Mouse (Mus musculus) intestine, postnatal 0 days (tissue): ENCODE data around the gene Amd1. TPM values are rescaled to one million over a fixed set of nuclear protein-coding genes. Genes with fewer than 3 reads are reported as not detected.
A peak's percentile ranks its signal among the peaks of the same experiment; 100 is the strongest.

Experiments
- ATAC-seq: fragments of 200-750 bp; cut with Nextera tagmentation; 2 replicates; pipeline ENCODE4 v1.8.0; 2017; ENCODE audit warnings: mild to moderate bottlenecking, moderate TSS enrichment, moderate library complexity
- H3K27ac ChIP-seq: fragments of 300-500 bp; sonication (generic); 2 replicates; pipeline ENCODE4 v1.5.1; 2014; ENCODE audit warnings: mild to moderate bottlenecking, low read depth, low read length, moderate library complexity
- H3K27me3 ChIP-seq: fragments of 300-500 bp; sonication (generic); replicated peaks from 2 replicates; pipeline ENCODE4 v1.6.1; 2014; ENCODE audit warnings: low read length, mixed read lengths; ENCODE audit not compliant: control insufficient read depth, insufficient read depth
- H3K36me3 ChIP-seq: fragments of 300-500 bp; sonication (generic); 2 replicates; pipeline ENCODE4 v1.6.1; 2014; ENCODE audit warnings: mild to moderate bottlenecking, moderate library complexity; ENCODE audit not compliant: control insufficient read depth, insufficient read depth
- H3K4me1 ChIP-seq: fragments of 300-500 bp; sonication (generic); replicated peaks from 2 replicates; pipeline ENCODE4 v1.6.1; 2014; ENCODE audit warnings: antibody characterized with exemption, low read length, mixed read lengths; ENCODE audit not compliant: control insufficient read depth, insufficient read depth
- H3K4me2 ChIP-seq: fragments of 300-500 bp; sonication (generic); replicated peaks from 2 replicates; pipeline ENCODE4 v1.6.1; 2014; ENCODE audit warnings: low read depth, mild to moderate bottlenecking, moderate library complexity
- H3K4me3 ChIP-seq: fragments of 300-500 bp; sonication (generic); 2 replicates; pipeline ENCODE4 v1.5.1; 2014; ENCODE audit warnings: low read depth, low read length
- H3K9ac ChIP-seq: fragments of 300-500 bp; sonication (generic); 2 replicates; pipeline ENCODE4 v1.6.1; 2014; ENCODE audit warnings: mild to moderate bottlenecking, low read depth, low read length
- H3K9me3 ChIP-seq: fragments of 300-500 bp; sonication (generic); 2 replicates; pipeline ENCODE4 v1.6.1; 2016; ENCODE audit warnings: mixed run types; ENCODE audit not compliant: control insufficient read depth
- CTCF ChIP-seq: sonication (generic); IDR thresholded peaks from 2 replicates; pipeline ENCODE4 v1.5.1; 2016; ENCODE audit warnings: low read depth, mild to moderate bottlenecking, control low read depth, antibody characterized with exemption, moderate library complexity
- WGBS: fragments of 180-500 bp; shearing (Covaris S2); extraction: QIAGEN DNeasy Blood & Tissue Kit; methylation state at CpG from one replicate; pipeline ENCODE4 v1.1.7; 2014; 5-methylcytosine and 5-hydroxymethylcytosine counted together
- polyA plus RNA-seq: library from polyadenylated mRNA; unstranded; fragments of >200 nt; fragmentation: Nextera tagmentation; extraction: Ambion mirVana; gene quantifications from 2 replicates; pipeline ENCODE4 v1.2.1, GENCODE M21; 2015

Amd1 gene
- polyA plus RNA-seq, 1 experiment from 2014 or later: 25.3 TPM

DNA sequence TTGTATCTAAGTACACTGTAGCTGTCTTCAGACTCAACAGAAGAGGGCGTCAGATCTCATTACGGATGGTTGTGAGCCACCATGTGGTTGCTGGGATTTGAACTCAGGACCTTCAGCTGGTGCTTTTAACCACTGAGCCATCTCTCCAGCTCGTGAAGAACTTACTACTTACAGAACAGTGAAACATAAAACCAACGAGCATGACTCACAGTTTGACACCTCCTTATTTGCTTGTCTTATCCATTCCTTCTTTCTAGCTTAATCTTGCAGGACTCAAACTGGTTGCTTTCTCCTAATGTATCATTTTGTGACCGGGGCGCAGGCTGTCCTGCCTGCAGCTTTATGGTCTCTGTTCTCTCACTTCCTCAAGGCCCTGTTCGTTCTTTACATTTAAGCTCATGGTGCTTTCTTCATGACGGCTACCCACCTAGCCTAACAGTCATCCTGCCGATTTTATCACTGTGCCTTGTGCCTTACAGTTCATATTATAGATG lies 45.5 kb upstream of the Amd1 start:
- Histone ChIP-seq H3K4me3 (no peak overlapping the region), H3K9ac (no peak overlapping the region), H3K4me1 (0 out of 2 replicates have a peak, but pooled peaks cover 2% of the 10 kb centered on the region), H3K27me3 (no peaks in the 10 kb centered on the region), H3K4me2 (no peak overlapping the region), H3K9me3 (no peaks in the 10 kb centered on the region), H3K36me3 (no peaks in the 10 kb centered on the region), H3K27ac (no peak overlapping the region)
- WGBS: 60% methylated on average over 9 of the region's 9 CpGs
- ATAC-seq: no peak
- peak; percentile 18; the same call in 1 of the 2 replicates for TF ChIP-seq CTCF

DNA sequence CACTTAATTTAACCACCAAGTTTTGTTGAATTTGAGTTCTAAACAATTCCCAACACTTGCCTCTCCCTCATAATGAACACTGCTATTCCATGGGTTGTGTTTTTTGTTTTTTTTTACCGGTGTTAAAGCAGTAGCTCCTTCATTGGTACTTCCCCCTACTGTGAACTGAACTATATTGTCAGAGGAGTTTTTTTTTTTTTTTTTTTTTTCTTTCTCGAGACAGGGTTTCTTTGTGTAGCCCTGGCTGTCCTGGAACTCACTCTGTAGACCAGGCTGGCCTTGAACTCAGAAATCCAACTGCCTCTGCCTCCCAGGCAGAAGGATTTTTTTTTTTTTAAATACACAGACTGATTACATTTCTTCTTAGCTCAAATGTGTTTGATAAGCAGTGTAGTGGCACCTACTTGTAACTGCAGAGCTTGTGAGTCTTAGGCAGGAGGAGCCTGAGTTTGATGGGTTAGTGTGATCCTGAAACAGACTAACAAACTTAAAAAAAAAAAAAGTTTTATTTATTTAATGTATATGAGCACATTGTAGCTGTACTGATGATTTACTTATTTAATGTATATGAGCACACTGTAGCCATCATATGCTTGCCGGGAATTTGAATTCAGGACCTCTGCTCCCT lies 44.9 kb upstream of the Amd1 start:
- H3K4me1 ChIP-seq: 0 out of 2 replicates have a peak, but pooled peaks cover 2% of the 10 kb centered on the region
- ATAC-seq: no peak
- 77% methylated on average over 3 of the region's 3 CpGs for WGBS

DNA sequence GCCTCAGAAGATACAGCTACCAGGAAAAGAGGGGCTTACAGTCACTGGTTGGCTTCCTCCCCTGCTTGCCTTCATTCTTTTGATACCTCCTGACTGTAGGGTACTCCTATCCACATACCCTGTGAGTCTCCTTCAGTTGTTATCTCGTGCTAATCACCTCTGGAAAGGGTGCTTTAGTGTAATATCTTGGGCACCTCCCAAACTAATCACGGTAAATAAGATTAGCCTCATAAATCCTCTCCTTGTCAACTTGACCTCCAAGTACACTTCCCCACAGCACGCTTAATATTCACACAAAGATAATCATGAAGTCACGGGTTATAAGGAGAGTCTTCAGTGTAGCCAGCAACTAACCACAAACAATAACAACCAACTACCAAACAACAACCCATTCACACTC lies 40.0 kb upstream of the Amd1 start:
- no peak for TF ChIP-seq CTCF
- no peaks in the 10 kb centered on the region for H3K36me3 ChIP-seq
- no peak overlapping the region for H3K4me3 ChIP-seq
- ATAC-seq: 0 out of 2 replicates have a peak, but pooled peaks have one; percentile 31
- no peak overlapping the region for H3K4me2 ChIP-seq
- H3K4me1 ChIP-seq: no peaks in the 10 kb centered on the region
- no peak overlapping the region for H3K27ac ChIP-seq
- no peak overlapping the region for H3K9ac ChIP-seq
- H3K9me3 ChIP-seq: no peaks in the 10 kb centered on the region
- H3K27me3 ChIP-seq: no peaks in the 10 kb centered on the region
- 31% methylated on average over 4 of the region's 4 CpGs for WGBS

More for the DNA sequence above, 44.9 kb upstream of the Amd1 start:
- TF ChIP-seq CTCF: no peak
- Histone ChIP-seq H3K27ac (no peak overlapping the region), H3K4me2 (no peak overlapping the region), H3K4me3 (no peak overlapping the region), H3K9me3 (no peaks in the 10 kb centered on the region), H3K36me3 (no peaks in the 10 kb centered on the region), H3K27me3 (no peaks in the 10 kb centered on the region), H3K9ac (no peak overlapping the region)

DNA sequence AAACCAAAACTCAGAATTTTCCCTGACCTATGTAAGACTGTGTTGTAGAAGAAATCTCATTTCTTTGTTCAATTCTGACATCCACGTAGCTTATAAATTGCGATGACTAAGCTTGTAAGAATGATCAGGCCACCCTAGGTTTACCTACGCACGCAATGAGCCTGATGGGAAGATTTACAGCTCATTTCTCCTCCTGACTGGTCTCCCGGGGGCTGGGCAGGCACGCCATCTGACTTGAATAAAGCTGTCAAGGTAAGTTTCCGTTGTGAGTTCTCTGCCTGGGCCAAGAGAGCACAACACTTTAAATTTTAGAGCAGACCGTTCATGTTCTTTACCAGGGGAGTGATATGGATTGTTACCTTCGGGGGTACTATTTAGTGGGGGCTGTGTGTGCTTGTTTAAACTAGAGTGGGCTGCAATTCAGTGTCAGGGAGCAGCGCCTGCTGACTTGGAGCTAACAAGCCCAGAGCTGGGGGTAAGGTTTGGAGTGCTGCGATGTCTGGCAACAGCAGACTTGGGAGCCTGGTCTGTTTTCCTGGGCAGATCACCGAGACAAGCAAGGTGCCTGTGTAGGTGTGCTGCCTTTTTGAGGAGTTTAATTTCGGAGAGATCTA lies 37.5 kb upstream of the Amd1 start, which contains the start of gene Cdk19:
Gene Cdk19, plus strand, starts transcription at position 214 of the 614 bp plus-strand sequence.
- Histone ChIP-seq H3K36me3 (no peaks in the 10 kb centered on the region), H3K27ac (no peak within 1 kb of the TSS), H3K27me3 (no peaks in the 10 kb centered on the region), H3K4me1 (no peaks in the 10 kb centered on the region), H3K4me3 (no peak within 1 kb of the TSS), H3K9me3 (no peaks in the 10 kb centered on the region), H3K4me2 (no peak within 1 kb of the TSS), H3K9ac (no peak within 1 kb of the TSS)
- no peak for TF ChIP-seq CTCF
- 37% methylated on average over 13 of the region's 13 CpGs for WGBS
- no peak for ATAC-seq

DNA sequence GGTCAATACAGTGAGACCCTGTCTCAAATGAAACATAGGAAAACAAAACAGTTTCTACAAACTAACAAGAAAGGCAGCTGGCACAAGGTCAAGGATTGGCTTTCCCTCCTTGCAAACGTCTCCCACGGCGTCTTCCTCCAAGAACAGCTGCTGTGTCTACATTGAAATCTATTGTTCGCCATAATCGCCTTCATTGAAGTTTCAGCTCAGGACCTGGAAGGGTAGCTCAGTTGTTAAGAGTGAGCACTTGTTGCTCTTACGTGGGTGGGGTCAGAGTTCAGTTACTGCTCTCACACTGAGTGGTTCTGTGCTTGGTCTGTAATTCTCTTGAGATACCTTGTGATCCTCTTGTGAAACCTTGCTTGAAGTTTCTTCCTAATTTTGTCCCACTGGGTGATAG lies 30.9 kb upstream of the Amd1 start:
- 0 out of 2 replicates have a peak, but pooled peaks cover 2% of the 10 kb centered on the region for H3K4me1 ChIP-seq
- no peak overlapping the region for H3K9ac ChIP-seq
- no peak overlapping the region for H3K4me2 ChIP-seq
- no peaks in the 10 kb centered on the region for H3K9me3 ChIP-seq
- ATAC-seq: no peak
- no peak overlapping the region for H3K27ac ChIP-seq
- H3K4me3 ChIP-seq: no peak overlapping the region
- no peak for TF ChIP-seq CTCF
- H3K27me3 ChIP-seq: no peaks in the 10 kb centered on the region
- 73% methylated on average over 6 of the region's 6 CpGs for WGBS
- H3K36me3 ChIP-seq: no peaks in the 10 kb centered on the region

DNA sequence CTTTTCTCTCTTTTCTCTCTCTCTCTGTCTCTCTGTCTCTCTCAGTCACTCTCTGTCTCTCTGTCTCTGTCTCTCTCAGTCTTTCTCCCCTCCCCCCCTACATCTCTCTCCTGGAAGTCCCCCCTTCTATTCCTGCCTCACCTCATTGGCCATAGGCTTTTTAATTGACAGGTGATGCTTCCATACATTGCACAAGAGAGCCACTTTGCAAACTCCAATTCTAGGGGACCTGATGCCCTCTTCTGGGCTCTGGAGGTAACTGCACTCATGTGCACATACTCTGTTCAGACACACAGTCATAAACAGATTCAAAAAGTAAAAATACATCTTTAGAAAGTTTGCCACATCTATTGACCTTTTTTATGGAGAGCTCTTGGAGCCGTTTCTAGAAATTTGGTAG lies 28.3 kb upstream of the Amd1 start:
- Histone ChIP-seq H3K27ac (no peak overlapping the region), H3K36me3 (no peaks in the 10 kb centered on the region), H3K9ac (no peak overlapping the region), H3K27me3 (no peaks in the 10 kb centered on the region), H3K4me3 (no peak overlapping the region), H3K9me3 (no peaks in the 10 kb centered on the region), H3K4me2 (no peak overlapping the region), H3K4me1 (0 out of 2 replicates have a peak, but pooled peaks cover 4% of the 10 kb centered on the region)
- ATAC-seq: no peak
- TF ChIP-seq CTCF: peak; percentile 27
- WGBS: 85% methylated on average over 1 of the region's 1 CpGs
